Mouse (Mus musculus) liver, adult 2 months (tissue): ENCODE measurements around the gene Gm29666. TPM values are rescaled to one million over a fixed set of nuclear protein-coding genes. Genes with fewer than 3 reads are reported as not detected.

Experiments
- DNase-seq: peaks from one replicate; pipeline ENCODE4 v3.0.0-alpha.2; 2011; ENCODE audit warnings: low read depth, low spot score; ENCODE audit errors: extremely low read depth
- H3K27ac ChIP-seq: fragments of 200-500 bp; replicated peaks from 2 replicates; pipeline ENCODE4 v1.5.1; 2012; ENCODE audit warnings: low read depth, mild to moderate bottlenecking, control low read depth, inconsistent platforms, low read length; ENCODE audit not compliant: insufficient read depth
- H3K27me3 ChIP-seq: fragments of 200-500 bp; 2 replicates; pipeline ENCODE4 v1.6.1; 2012; ENCODE audit warnings: mild to moderate bottlenecking, moderate library complexity, low read length, inconsistent platforms; ENCODE audit not compliant: control insufficient read depth, insufficient read depth
- H3K36me3 ChIP-seq: fragments of 200-500 bp; 2 replicates; pipeline ENCODE4 v1.6.1; 2012; ENCODE audit warnings: low read length, inconsistent platforms; ENCODE audit not compliant: control insufficient read depth, insufficient read depth
- H3K4me1 ChIP-seq: fragments of 200-500 bp; 2 replicates; pipeline ENCODE4 v1.6.1; 2011; ENCODE audit warnings: low read length; ENCODE audit not compliant: control insufficient read depth, insufficient read depth
- H3K4me3 ChIP-seq: fragments of 200-500 bp; 2 replicates; pipeline ENCODE4 v1.5.1; 2011; ENCODE audit warnings: low read depth, mild to moderate bottlenecking, control low read depth, low read length, moderate library complexity; ENCODE audit not compliant: insufficient read depth
- H3K79me2 ChIP-seq: fragments of 200-500 bp; 2 replicates; pipeline ENCODE4 v1.6.1; 2012; ENCODE audit warnings: inconsistent platforms, mild to moderate bottlenecking, low read length, moderate library complexity; ENCODE audit not compliant: control insufficient read depth, insufficient read depth
- H3K9ac ChIP-seq: fragments of 200-500 bp; 2 replicates; pipeline ENCODE4 v1.6.1; 2012; ENCODE audit warnings: low read depth, mild to moderate bottlenecking, control low read depth, inconsistent platforms, low read length
- CTCF ChIP-seq: fragments of 200-500 bp; IDR thresholded peaks from 2 replicates; pipeline ENCODE4 v1.5.1; 2011; ENCODE audit warnings: low read depth, low read length, control low read depth
- POLR2A ChIP-seq: fragments of 200-500 bp; IDR thresholded peaks from 2 replicates; pipeline ENCODE4 v1.6.1; 2011; ENCODE audit warnings: low read length, control low read depth; ENCODE audit not compliant: insufficient read depth; ENCODE audit errors: extremely low read depth
- WGBS: fragments of 180-500 bp; shearing (Covaris S2); methylation state at CpG from one replicate; pipeline ENCODE4 v1.1.7; 2018; 5-methylcytosine and 5-hydroxymethylcytosine counted together
- polyA plus RNA-seq: library from polyadenylated mRNA; depleted of rRNA; stranded (reverse); fragments of >200 nt; gene quantifications from 2 replicates; pipeline ENCODE4 v1.2.3, GENCODE M21; 2012
- total RNA-seq: library from RNA; depleted of rRNA; stranded (reverse); fragments of >200 nt; gene quantifications from 2 replicates; pipeline ENCODE4 v1.2.3, GENCODE M21; 2014

Gene Gm29666
- total and polyA plus RNA-seq, 2 experiments, result 0.09 to 0.37 TPM

- H3K4me3 ChIP-seq, result no peak overlapping the region
- peaks cover 9% of the 10 kb centered on the region; the same call in 1 of the 2 replicates for H3K79me2 ChIP-seq
- H3K4me1 ChIP-seq, result no peaks in the 10 kb centered on the region
- H3K27me3 ChIP-seq, result no peaks in the 10 kb centered on the region
- no peak overlapping the region for H3K27ac ChIP-seq
- no peak overlapping the region for H3K9ac ChIP-seq
- TF ChIP-seq POLR2A (no peak), CTCF (no peak)
- DNase-seq, result no peak
- H3K36me3 ChIP-seq, result no peaks in the 10 kb centered on the region
- whole genome bisulfite sequencing, result 87% methylated on average over 6 of the region's 6 CpGs
Observed at GRCm38 (mm10) chr15:84959891-84960290, 40.1 kb upstream of the Gm29666 start.

- no peak overlapping the region for H3K4me3 ChIP-seq
- H3K4me1 ChIP-seq, result no peaks in the 10 kb centered on the region
- TF ChIP-seq POLR2A, result no peak
- no peak for TF ChIP-seq CTCF
- H3K36me3 ChIP-seq, result no peaks in the 10 kb centered on the region
- no peaks in the 10 kb centered on the region for H3K27me3 ChIP-seq
- DNase-seq, result no peak
- 0 out of 2 replicates have a peak, but pooled peaks cover 4% of the 10 kb centered on the region for H3K79me2 ChIP-seq
- 100% methylated on average over 3 of the region's 3 CpGs for WGBS
- no peak overlapping the region for H3K27ac ChIP-seq
- H3K9ac ChIP-seq, result no peak overlapping the region
Observed at GRCm38 (mm10) chr15:84958331-84958730, 38.5 kb upstream of the Gm29666 start.

GRCm38 (mm10) chr15:84957851-84958250, 38.0 kb upstream of the Gm29666 start:
- Histone ChIP-seq H3K79me2 (0 out of 2 replicates have a peak, but pooled peaks cover 4% of the 10 kb centered on the region), H3K36me3 (no peaks in the 10 kb centered on the region), H3K27me3 (no peaks in the 10 kb centered on the region), H3K27ac (no peak overlapping the region), H3K4me3 (no peak overlapping the region), H3K9ac (no peak overlapping the region), H3K4me1 (no peaks in the 10 kb centered on the region)
- TF ChIP-seq CTCF (no peak), POLR2A (no peak)
- 84% methylated on average over 3 of the region's 3 CpGs for WGBS
- DNase-seq, result no peak

- H3K9ac ChIP-seq, result no peak overlapping the region
- no peaks in the 10 kb centered on the region; the same call in 1 of the 2 replicates for H3K36me3 ChIP-seq
- 95% methylated on average over 11 of the region's 11 CpGs for WGBS
- DNase-seq, result no peak
- no peaks in the 10 kb centered on the region for H3K27me3 ChIP-seq
- H3K79me2 ChIP-seq, result no peaks in the 10 kb centered on the region
- no peak for TF ChIP-seq CTCF
- H3K4me1 ChIP-seq, result no peaks in the 10 kb centered on the region
- H3K4me3 ChIP-seq, result no peak overlapping the region
- H3K27ac ChIP-seq, result no peak overlapping the region
Observed at GRCm38 (mm10) chr15:84953259-84953658, 33.4 kb upstream of the Gm29666 start.

- TF ChIP-seq POLR2A (no peak), CTCF (no peak)
- Histone ChIP-seq H3K4me3 (no peak overlapping the region), H3K4me1 (no peaks in the 10 kb centered on the region), H3K36me3 (no peaks in the 10 kb centered on the region; the same call in 1 of the 2 replicates), H3K9ac (no peak overlapping the region), H3K27me3 (no peaks in the 10 kb centered on the region), H3K27ac (no peak overlapping the region), H3K79me2 (no peaks in the 10 kb centered on the region)
- no peak for DNase-seq
- WGBS, result 96% methylated on average over 4 of the region's 4 CpGs
Observed at GRCm38 (mm10) chr15:84950053-84950452, 30.2 kb upstream of the Gm29666 start.

GRCm38 (mm10) chr15:84948990-84949389, 29.2 kb upstream of the Gm29666 start:
- H3K4me1 ChIP-seq, result no peaks in the 10 kb centered on the region
- H3K36me3 ChIP-seq, result no peaks in the 10 kb centered on the region; the same call in 1 of the 2 replicates
- TF ChIP-seq POLR2A (no peak), CTCF (no peak)
- H3K27me3 ChIP-seq, result no peaks in the 10 kb centered on the region
- DNase-seq, result no peak
- WGBS, result 91% methylated on average over 14 of the region's 14 CpGs
- no peak overlapping the region for H3K4me3 ChIP-seq
- no peak overlapping the region for H3K27ac ChIP-seq
- H3K9ac ChIP-seq, result no peak overlapping the region
- H3K79me2 ChIP-seq, result no peaks in the 10 kb centered on the region
